Mouse (Mus musculus) brain, embryonic 18.5 days (tissue): ENCODE measurements around the gene Arid5b.

Source experiments
- DNase-seq: peaks from one replicate; pipeline ENCODE4 v3.0.0-alpha.2; 2012; ENCODE audit warnings: low read depth, low spot score

The Arid5b gene

DNA sequence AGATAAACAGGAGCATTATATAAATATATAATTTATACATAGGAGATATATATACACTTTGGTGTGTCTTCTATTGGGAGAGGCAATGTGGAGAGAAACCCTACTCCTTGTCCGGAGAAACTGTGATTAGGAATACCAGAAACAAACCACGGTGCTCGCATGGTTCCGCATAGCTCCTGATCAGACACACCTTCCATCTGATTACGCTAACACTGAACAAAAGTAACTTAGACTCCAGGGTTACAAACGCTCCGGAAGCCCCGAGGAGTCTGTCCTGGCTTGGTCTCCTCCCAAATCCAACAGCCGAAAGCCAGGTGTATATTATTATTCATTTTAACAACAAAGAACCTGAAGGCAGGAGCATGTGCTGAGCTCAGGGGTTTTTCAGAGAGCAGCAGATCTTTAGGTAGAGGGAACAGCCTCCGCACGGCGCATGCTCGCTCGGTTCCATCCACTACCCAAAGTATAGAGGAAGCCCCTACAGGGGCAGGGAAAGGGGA, 41.5 kb downstream of the Arid5b start:
- no peak for DNase-seq

DNA sequence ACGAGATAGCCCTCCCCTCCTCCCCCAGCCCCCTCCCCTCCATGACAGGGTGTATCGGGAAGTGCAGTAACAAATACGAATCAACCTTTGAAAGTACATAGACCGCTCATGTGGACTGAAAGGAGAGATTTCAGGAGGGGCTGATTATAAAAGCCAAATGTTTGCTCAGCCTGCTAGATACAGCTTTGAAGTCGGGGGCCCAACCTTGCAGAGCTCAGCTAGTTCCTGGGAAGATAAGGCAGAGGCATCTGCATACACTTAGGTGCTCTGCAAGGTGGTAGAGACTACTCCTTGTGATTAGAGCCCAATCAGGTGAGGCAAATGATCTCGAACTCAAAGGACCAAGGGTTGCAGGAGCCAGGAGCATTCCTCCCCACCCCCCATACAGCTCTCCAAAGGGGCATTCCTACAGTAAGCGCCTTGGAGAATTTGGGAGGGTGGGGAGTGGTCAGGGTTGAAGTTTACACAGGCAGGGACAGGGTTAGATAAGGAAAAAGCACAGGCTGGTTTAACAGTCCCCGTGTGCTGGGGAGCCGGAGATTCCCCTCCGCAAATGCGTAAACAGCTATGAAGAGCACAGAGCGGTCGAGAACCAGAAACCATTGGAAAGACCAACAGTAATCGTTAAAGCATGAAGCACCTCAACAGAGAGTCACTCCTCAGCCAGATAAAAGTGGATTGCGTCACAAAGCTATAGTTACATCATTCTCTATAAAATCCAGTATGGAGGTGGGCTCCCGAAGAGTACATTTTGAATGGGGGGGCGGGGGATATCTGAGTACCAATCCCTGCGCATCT, 47.0 kb downstream of the Arid5b start:
- DNase-seq: no peak

- DNase-seq: no peak
These were observed 47.7 kb downstream of the Arid5b start for GRCm38 (mm10) chr10:68230653-68231384.

GRCm38 (mm10) chr10:68229640-68230565, 48.6 kb downstream of the Arid5b start:
- no peak for DNase-seq

DNA sequence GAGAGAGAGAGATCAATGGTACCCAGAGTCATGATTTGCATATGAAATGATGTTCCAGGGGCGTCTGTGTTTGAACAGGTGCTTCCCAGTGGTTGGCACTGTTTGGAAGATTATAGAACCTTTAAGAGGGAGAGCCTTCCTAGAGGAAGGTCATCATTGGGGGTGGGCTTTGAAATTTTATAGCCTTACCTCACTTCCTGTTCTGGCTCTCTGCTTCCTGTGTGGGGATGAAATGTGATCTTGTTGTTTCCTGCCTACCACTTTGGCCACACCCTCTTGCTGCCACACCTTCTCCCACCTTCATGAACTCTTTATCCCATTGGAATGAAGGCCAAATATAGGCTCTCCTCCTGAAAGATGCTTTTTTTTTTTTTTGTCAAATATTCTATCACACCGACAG, 55.9 kb downstream of the Arid5b start:
- no peak for DNase-seq

- no peak for DNase-seq
These were observed 56.5 kb downstream of the Arid5b start for GRCm38 (mm10) chr10:68222012-68222411.

DNA sequence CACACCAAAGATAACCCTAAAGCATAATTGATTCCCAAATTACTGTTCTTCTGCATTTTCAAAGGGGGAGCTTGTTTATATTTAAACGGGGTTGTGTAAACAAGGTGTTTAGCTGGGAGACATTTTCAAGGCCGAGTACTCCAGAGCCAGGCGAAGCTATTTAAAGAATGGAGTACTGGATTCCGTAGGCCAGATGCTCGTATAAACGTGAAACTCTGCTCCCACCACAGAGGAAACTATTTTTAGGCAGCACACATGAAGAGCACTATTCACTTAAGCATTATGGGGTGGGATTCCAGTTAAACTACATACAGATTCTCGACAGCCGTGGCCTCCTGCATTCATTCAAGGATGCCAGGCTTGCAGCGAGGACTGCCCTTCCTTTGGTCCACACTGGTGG, 59.2 kb downstream of the Arid5b start:
- DNase-seq: no peak

DNA sequence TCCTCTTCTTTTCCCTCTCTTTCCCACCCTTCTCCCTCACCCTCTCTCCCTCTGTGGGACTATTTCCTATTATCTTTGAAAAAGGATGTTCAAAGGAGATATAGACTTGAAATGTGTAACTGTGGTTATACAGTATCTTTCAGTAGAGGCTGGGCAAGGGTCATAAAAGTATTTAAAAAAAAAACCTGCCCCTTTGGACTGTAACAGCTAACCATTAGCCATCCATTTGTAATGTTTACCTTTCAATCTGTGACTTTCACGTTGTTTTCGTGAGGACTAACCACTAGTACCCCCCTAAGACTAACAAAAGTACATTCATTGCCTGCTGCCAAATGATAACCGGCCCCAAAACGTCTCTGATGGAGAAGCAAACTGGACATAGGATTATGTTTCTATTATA, 59.9 kb downstream of the Arid5b start:
- DNase-seq: no peak

GRCm38 (mm10) chr10:68214809-68215468, 63.6 kb downstream of the Arid5b start:
- DNase-seq: no peak

- DNase-seq: no peak
These were observed 66.3 kb downstream of the Arid5b start for GRCm38 (mm10) chr10:68212061-68212915.

GRCm38 (mm10) chr10:68211514-68211913, 67.0 kb downstream of the Arid5b start:
- DNase-seq: no peak

DNA sequence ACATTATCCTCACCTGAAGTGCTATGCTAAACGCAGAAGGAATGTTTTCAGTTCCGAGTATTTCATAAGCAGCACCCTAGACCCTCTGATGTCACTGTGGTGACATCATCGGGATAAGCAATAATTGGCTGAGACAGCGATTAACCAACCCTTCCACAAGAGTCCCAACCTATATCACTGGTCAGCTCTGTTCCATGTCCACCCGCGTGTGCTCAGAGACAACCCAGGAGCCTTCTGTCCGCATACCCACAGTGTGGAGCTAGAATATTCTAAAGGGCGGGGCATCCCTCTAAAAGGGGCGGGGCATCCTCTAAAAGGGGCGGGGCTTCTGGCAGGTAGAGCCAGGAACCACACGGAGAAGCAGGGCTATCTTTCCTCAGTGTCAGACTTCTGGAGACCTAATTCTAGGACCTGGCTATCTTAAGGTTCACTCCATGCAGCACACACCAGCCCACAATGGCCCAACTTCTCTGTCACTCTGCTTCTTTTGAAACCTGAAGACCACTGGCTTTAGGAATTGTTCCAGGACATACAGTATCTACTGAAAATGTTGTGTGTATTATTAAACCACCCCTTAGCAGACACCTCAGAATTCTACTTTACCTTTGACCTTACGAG, 68.4 kb downstream of the Arid5b start:
- DNase-seq: no peak

- no peak for DNase-seq
These were observed 69.9 kb downstream of the Arid5b start for GRCm38 (mm10) chr10:68208670-68209065.

DNA sequence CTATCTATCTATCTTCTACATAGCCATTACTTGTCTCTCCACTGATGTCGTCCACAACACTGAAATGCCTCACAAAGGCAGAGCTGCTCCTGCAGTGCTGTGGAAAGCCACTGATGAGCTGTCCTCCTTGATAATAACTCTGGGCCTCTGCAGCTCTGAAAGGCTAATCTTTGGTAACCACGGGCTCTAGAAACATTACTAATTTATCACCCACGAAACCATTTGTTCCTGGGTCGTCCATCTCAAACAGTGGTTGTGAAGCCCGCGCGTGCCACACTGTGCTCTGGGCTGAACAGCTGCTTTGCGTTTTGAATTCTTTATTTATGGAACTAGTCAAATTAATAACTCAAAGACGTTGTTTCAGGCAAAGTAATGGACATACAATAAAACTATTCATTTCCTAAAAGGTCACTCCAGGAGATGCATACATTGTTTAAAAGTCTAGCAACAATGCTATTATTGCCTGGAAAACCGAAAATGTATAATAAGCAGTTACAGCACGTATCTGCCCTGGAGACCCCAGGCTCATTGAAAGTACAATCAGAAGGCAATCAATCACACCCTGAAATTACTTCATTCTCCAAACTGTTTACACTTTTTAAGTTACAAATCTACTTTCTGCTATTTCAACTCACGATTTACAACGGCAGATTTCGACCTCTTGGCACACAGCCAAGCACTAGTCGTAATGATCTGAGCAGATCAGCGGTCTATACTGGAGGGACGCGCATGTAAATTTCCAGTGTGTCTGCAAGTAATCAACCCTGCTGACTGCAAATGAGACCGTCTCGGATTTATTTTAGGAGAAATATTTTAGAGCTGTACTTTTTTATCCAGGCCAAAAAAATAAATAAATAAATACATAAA, 70.5 kb downstream of the Arid5b start:
- no peak for DNase-seq

DNA sequence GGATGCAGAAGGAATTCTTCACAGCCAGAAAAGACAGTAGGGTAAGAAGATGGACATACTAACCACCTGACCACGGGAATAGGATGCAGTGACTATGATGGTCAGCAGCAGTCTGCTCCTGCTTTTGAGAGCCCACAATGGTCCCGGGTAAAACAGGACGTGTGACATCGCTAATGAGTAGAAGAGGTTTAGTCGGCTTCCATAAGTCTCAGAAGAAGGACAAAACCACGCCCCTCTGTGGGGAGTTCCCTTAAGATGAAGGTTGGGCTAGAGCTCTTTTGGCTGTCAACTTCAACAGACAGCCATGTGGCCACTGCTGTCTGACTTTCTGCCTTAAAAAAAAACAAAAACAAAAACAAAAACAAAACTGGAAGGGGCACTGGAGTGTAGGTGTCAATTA, 74.1 kb downstream of the Arid5b start:
- DNase-seq: no peak

- DNase-seq: no peak
These were observed 74.7 kb downstream of the Arid5b start for GRCm38 (mm10) chr10:68203860-68204259.

DNA sequence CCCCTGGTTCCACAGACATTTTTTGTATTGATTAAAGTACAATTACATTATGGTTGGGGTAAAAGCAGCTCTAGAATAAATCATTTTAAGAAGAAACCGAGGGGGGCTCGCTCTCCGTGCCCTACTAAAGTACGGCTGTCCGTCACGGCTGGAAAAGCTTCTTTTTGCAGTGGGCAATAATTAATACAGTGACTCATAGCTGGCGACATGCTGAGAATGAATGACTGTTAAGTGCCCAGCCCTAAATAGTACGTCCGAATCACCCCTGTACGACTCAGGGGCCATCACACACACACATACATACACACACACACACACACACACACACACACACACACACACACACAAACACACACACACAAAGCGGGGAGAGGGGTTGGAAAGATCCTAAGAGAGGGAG, 75.2 kb downstream of the Arid5b start:
- no peak for DNase-seq

DNA sequence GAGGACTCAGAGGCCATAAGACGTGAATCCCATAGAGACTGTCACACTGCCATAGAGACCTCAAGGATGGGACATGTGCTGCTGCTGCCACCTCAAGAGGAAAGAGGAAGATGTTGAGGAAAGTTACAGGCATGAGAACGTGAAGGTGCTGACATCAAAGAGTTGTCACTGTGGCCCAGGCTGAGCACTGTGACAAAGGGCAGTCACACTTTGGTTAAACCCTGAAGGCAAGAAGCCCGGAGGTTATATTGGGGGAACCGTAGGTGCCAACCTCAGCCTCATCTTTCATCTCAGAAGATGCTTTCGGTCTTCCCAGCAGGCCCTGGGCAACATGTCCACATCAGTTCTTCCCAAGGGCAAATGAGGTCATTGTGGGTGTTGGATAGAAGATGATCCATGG, 79.1 kb downstream of the Arid5b start:
- DNase-seq: no peak

- no peak for DNase-seq
These were observed 82.2 kb downstream of the Arid5b start for GRCm38 (mm10) chr10:68196324-68196723.
